8 mouse cellular contexts compared by ENCODE assay signal in the genomic region with DNA sequence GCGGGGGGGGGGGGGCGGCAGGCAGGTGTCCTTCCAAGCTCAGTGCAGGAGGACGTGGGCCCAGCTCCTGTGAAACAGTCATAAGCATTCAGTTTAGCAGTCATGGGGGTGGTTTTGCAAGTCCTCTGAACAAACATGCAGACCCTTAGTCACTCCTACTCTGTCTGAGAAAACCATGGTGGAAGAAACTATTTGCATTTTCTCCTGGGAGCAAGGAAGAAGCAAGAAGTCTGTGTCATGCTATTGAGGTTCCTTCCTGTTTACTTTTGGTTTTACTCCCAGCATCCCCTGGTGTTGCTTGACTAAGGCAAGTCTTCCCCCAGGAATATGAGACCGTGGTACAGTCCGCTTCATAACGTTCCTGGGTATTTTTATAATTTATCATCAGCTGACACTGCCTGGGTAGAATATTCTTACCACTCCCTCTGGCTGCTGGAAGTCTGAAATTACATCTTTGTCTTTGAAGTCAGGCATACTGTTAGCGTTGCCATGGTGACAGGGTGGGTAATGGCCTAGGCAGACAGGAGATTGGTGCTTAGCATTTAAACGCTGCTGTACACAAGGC.
DNase-seq lines count a peak whose midpoint lies in the region; ATAC-seq and TF ChIP-seq lines count a peak whose summit lies in the region.

No protein-coding gene starts in this region.

- no peak for TF ChIP-seq CTCF in C2C12 (IDR thresholded peaks at IDR 0.05; ENCODE audit: control insufficient read depth, insufficient read depth, insufficient read length)
- TF ChIP-seq CTCF in kidney, postnatal 0 days (IDR thresholded peaks at IDR 0.05; ENCODE audit: low read depth) = peak; percentile 63

- no peak overlapping the region for H3K4me3 ChIP-seq in C2C12 (ENCODE audit: insufficient read depth, poor library complexity, severe bottlenecking)
- no peak overlapping the region for H3K4me3 ChIP-seq in heart, embryonic 13.5 days
- H3K4me3 ChIP-seq in kidney, postnatal 0 days (replicated peaks; ENCODE audit: low read depth, low read length) = no peak overlapping the region
- H3K4me3 ChIP-seq in liver, embryonic 12.5 days = no peak overlapping the region

- H3K9ac ChIP-seq in heart, embryonic 13.5 days = peak overlapping the region; percentile 14; the same call in 1 of the 2 replicates
- H3K9ac ChIP-seq in kidney, postnatal 0 days (ENCODE audit: low read depth, low read length) = no peak overlapping the region
- H3K9ac ChIP-seq in liver, embryonic 12.5 days = no peak overlapping the region

- H3K36me3 ChIP-seq in C2C12 (ENCODE audit: control insufficient read depth, insufficient read depth) = no peaks in the 10 kb centered on the region
- H3K36me3 ChIP-seq in heart, embryonic 13.5 days = no peaks in the 10 kb centered on the region
- no peaks in the 10 kb centered on the region for H3K36me3 ChIP-seq in kidney, postnatal 0 days (ENCODE audit: insufficient read depth, low read length)
- no peaks in the 10 kb centered on the region for H3K36me3 ChIP-seq in liver, embryonic 12.5 days

- H3K4me2 ChIP-seq in heart, embryonic 13.5 days = peak overlapping the region; percentile 3; the same call in 1 of the 2 replicates
- H3K4me2 ChIP-seq in kidney, postnatal 0 days (ENCODE audit: low read length) = peak overlapping the region; percentile 21; the same call in 1 of the 2 replicates
- no peak overlapping the region for H3K4me2 ChIP-seq in liver, embryonic 12.5 days

- peak; percentile 84 for DNase-seq in ZHBTc4 (ENCODE audit: low read depth, low spot score)
- peak; percentile 98 for DNase-seq in kidney, postnatal 0 days (ENCODE audit: low spot score)
- DNase-seq in natural killer cell, adult 2 months (ENCODE audit: low spot score in 2 of 2) = peak; percentile 43 to 54
- peak; percentile 55 to 63 for DNase-seq in thymus, postnatal 36 days

- WGBS in heart, embryonic 13.5 days = 37% methylated on average over 8 of the region's 8 CpGs
- 2% methylated on average over 8 of the region's 8 CpGs for WGBS in kidney, postnatal 0 days
- 43% methylated on average over 8 of the region's 8 CpGs for WGBS in liver, embryonic 12.5 days (ENCODE audit: insufficient replicate concordance)

- no peaks in the 10 kb centered on the region for H3K27me3 ChIP-seq in C2C12 (ENCODE audit: control insufficient read depth, insufficient read depth, insufficient read length)
- H3K27me3 ChIP-seq in heart, embryonic 13.5 days (replicated peaks) = no peaks in the 10 kb centered on the region
- no peaks in the 10 kb centered on the region for H3K27me3 ChIP-seq in kidney, postnatal 0 days (ENCODE audit: insufficient read depth, low read length)
- no peaks in the 10 kb centered on the region for H3K27me3 ChIP-seq in liver, embryonic 12.5 days (replicated peaks)

- peaks cover 29% of the 10 kb centered on the region for H3K4me1 ChIP-seq in heart, embryonic 13.5 days
- H3K4me1 ChIP-seq in kidney, postnatal 0 days (replicated peaks; ENCODE audit: insufficient read depth, low read length) = peaks cover 25% of the 10 kb centered on the region; the same call in 1 of the 2 replicates
- H3K4me1 ChIP-seq in liver, embryonic 12.5 days = peaks cover 51% of the 10 kb centered on the region

- peaks cover 70% of the 10 kb centered on the region for H3K79me2 ChIP-seq in C2C12 (ENCODE audit: control insufficient read depth, insufficient read depth)

- no peak overlapping the region for H3ac ChIP-seq in C2C12 (ENCODE audit: control insufficient read depth, insufficient read length, low read depth)

- peak; percentile 56; the same call in 1 of the 2 replicates for ATAC-seq in erythroblast, adult 5-6 weeks (replicated peaks; ENCODE audit: low FRiP score, poor library complexity, severe bottlenecking)
- no peak for ATAC-seq in heart, embryonic 13.5 days (ENCODE audit: extremely low read depth, insufficient number of reproducible peaks, low FRiP score, low TSS enrichment)
- peak; percentile 77 for ATAC-seq in kidney, postnatal 0 days (replicated peaks; ENCODE audit: low FRiP score, low read depth)
- ATAC-seq in liver, embryonic 12.5 days = peak; percentile 40; the same call in 1 of the 2 replicates

- peak overlapping the region; percentile 48; the same call in 1 of the 2 replicates for H3K27ac ChIP-seq in heart, embryonic 13.5 days (replicated peaks)
- H3K27ac ChIP-seq in kidney, postnatal 0 days = peak overlapping the region; percentile 32
- H3K27ac ChIP-seq in liver, embryonic 12.5 days = peak overlapping the region; percentile 65

- H3K79me3 ChIP-seq in C2C12 (ENCODE audit: low read depth) = peaks cover 25% of the 10 kb centered on the region

- H3K9me3 ChIP-seq in heart, embryonic 13.5 days = no peaks in the 10 kb centered on the region
- H3K9me3 ChIP-seq in kidney, postnatal 0 days (replicated peaks; ENCODE audit: low read length) = no peaks in the 10 kb centered on the region
- no peaks in the 10 kb centered on the region for H3K9me3 ChIP-seq in liver, embryonic 12.5 days (replicated peaks)

TF ChIP-seq in C2C12, 6 proteins besides CTCF, POLR2A, EP300 and RAD21:
- TF ChIP-seq MAX (IDR thresholded peaks at IDR 0.05) (peak; percentile 18), MYOD1 (IDR thresholded peaks at IDR 0.05; ENCODE audit: control insufficient read depth, insufficient read length, low read depth) (no peak), CEBPB (IDR thresholded peaks at IDR 0.05; ENCODE audit: low read depth) (peak; percentile 29), MYOG (IDR thresholded peaks at IDR 0.05; ENCODE audit: control insufficient read depth, extremely low read depth, insufficient read length) (no peak), FOSL1 (IDR thresholded peaks at IDR 0.05; ENCODE audit: insufficient read depth, low read length, poor library complexity, severe bottlenecking) (no peak), USF1 (IDR thresholded peaks at IDR 0.05; ENCODE audit: low read depth) (peak; percentile 54)
